Mouse (Mus musculus) kidney, postnatal 0 days (tissue): ENCODE measurements at regions not wholly inside any gene's neighbourhood (a gene's known extent, or its start where the extent isn't known, plus 50 kb on each side); places are given as distances from the start of the nearest gene placed in this dataset.
A peak's percentile ranks its signal among the peaks of the same experiment; 100 is the strongest.

ENCODE experiments used
- ATAC-seq: fragments of 200-750 bp; cut with Nextera tagmentation; replicated peaks from 2 replicates; pipeline ENCODE4 v1.8.0; 2017; ENCODE audit warnings: low read depth, moderate number of reproducible peaks, moderate TSS enrichment, moderate library complexity; ENCODE audit not compliant: low FRiP score
- DNase-seq: peaks from one replicate; pipeline ENCODE4 v3.0.0-alpha.2; 2016; ENCODE audit warnings: low spot score
- H3K27ac ChIP-seq: fragments of 300-500 bp; sonication (generic); 2 replicates; pipeline ENCODE4 v1.5.1; 2014; ENCODE audit warnings: mild to moderate bottlenecking
- H3K27me3 ChIP-seq: fragments of 300-500 bp; sonication (generic); 2 replicates; pipeline ENCODE4 v1.6.1; 2014; ENCODE audit warnings: low read length, mixed read lengths; ENCODE audit not compliant: insufficient read depth
- H3K36me3 ChIP-seq: fragments of 300-500 bp; sonication (generic); 2 replicates; pipeline ENCODE4 v1.6.1; 2014; ENCODE audit warnings: low read length, mixed read lengths; ENCODE audit not compliant: insufficient read depth
- H3K4me1 ChIP-seq: fragments of 300-500 bp; sonication (generic); replicated peaks from 2 replicates; pipeline ENCODE4 v1.6.1; 2014; ENCODE audit warnings: antibody characterized with exemption, low read length, mixed read lengths; ENCODE audit not compliant: insufficient read depth
- H3K4me2 ChIP-seq: fragments of 300-500 bp; sonication (generic); 2 replicates; pipeline ENCODE4 v1.6.1; 2014; ENCODE audit warnings: mild to moderate bottlenecking, low read length, moderate library complexity, mixed read lengths
- H3K4me3 ChIP-seq: fragments of 300-500 bp; sonication (generic); replicated peaks from 2 replicates; pipeline ENCODE4 v1.5.1; 2014; ENCODE audit warnings: low read depth, low read length
- H3K9ac ChIP-seq: fragments of 300-500 bp; sonication (generic); 2 replicates; pipeline ENCODE4 v1.6.1; 2014; ENCODE audit warnings: low read depth, low read length
- H3K9me3 ChIP-seq: fragments of 300-500 bp; sonication (generic); replicated peaks from 2 replicates; pipeline ENCODE4 v1.6.1; 2016; ENCODE audit warnings: low read length, inconsistent platforms, mixed read lengths
- CTCF ChIP-seq: IDR thresholded peaks from 2 replicates; pipeline ENCODE4 v1.5.1; 2016; ENCODE audit warnings: antibody characterized with exemption, low read depth, mild to moderate bottlenecking, moderate library complexity
- WGBS: fragments of 180-500 bp; shearing (Covaris S2); extraction: QIAGEN DNeasy Blood & Tissue Kit; methylation state at CpG from one replicate; pipeline ENCODE4 v1.1.7; 2014; 5-methylcytosine and 5-hydroxymethylcytosine counted together

GRCm38 (mm10) chr13:54315333-54315732 lies 55.8 kb upstream of the Cplx2 start:
- Histone ChIP-seq H3K27ac (no peak overlapping the region), H3K4me1 (no peaks in the 10 kb centered on the region), H3K9ac (no peak overlapping the region), H3K9me3 (no peaks in the 10 kb centered on the region), H3K27me3 (no peaks in the 10 kb centered on the region), H3K4me3 (no peak overlapping the region), H3K36me3 (no peaks in the 10 kb centered on the region), H3K4me2 (no peak overlapping the region)
- DNase-seq: no peak
- TF ChIP-seq CTCF: no peak
- 83% methylated on average over 3 of the region's 3 CpGs for WGBS
- ATAC-seq: no peak

DNA sequence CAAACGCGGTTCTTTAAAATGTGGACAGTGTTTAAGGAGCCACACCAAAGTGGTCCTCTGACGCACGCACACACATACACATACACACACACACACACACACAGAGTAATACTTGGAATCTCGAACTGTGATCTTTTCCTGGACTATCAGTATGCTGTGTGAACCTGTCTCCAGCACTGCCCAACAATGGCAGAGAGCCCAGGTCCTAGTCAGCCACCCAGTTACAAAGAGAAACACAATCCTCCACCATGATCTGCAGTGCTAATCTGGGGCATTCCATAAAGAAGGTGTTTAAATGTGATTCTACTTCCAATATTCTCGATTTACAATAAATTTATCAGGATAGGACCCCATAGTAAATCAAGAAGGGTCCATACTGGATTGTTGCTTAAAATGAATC lies 54.2 kb upstream of the Cplx2 start:
- Histone ChIP-seq H3K4me3 (no peak overlapping the region), H3K27ac (no peak overlapping the region), H3K4me2 (no peak overlapping the region), H3K9ac (no peak overlapping the region), H3K9me3 (no peaks in the 10 kb centered on the region), H3K27me3 (no peaks in the 10 kb centered on the region), H3K4me1 (no peaks in the 10 kb centered on the region), H3K36me3 (no peaks in the 10 kb centered on the region)
- ATAC-seq (no peak), DNase-seq (no peak)
- TF ChIP-seq CTCF: no peak
- 90% methylated on average over 6 of the region's 6 CpGs for WGBS

GRCm38 (mm10) chr13:54318161-54318560 lies 53.0 kb upstream of the Cplx2 start:
- Histone ChIP-seq H3K4me3 (no peak overlapping the region), H3K4me1 (no peaks in the 10 kb centered on the region), H3K27me3 (no peaks in the 10 kb centered on the region), H3K27ac (peak overlapping the region; percentile 67), H3K9ac (no peak overlapping the region), H3K36me3 (no peaks in the 10 kb centered on the region), H3K4me2 (no peak overlapping the region), H3K9me3 (no peaks in the 10 kb centered on the region)
- DNase-seq (peak; percentile 55), ATAC-seq (no peak)
- WGBS: 68% methylated on average over 4 of the region's 4 CpGs
- no peak for TF ChIP-seq CTCF

- Histone ChIP-seq H3K4me1 (no peaks in the 10 kb centered on the region), H3K4me3 (no peak overlapping the region), H3K9ac (no peak overlapping the region), H3K4me2 (no peak overlapping the region), H3K36me3 (no peaks in the 10 kb centered on the region), H3K27me3 (no peaks in the 10 kb centered on the region), H3K27ac (no peak overlapping the region), H3K9me3 (no peaks in the 10 kb centered on the region)
- ATAC-seq (no peak), DNase-seq (peak; percentile 82)
- WGBS: 63% methylated on average over 5 of the region's 5 CpGs
- TF ChIP-seq CTCF: peak; percentile 38; the same call in 1 of the 2 replicates
These were observed 52.5 kb upstream of the Cplx2 start for GRCm38 (mm10) chr13:54318601-54319000.

DNA sequence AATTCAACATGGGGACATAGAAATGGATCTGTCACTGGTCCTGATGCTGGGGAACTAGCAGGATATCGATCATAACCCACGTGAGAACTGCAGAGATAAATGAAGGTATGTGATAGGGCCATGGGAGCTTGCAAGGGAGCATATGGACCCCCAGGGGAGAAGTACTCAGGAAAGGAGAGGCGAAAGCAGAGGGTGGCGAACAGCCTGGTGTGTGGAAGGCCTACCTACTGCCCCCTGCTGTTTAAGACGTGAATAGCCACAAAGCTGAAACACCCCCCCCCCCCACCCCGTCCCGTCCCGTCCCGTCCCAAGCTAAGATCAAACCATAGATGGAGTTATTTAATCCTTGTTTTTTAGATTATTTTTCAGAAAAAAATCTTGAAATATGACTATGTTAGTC lies 50.9 kb upstream of the Cplx2 start:
- TF ChIP-seq CTCF: peak; percentile 41; the same call in 1 of the 2 replicates
- H3K4me3 ChIP-seq: no peak overlapping the region
- H3K9ac ChIP-seq: no peak overlapping the region
- no peak overlapping the region for H3K27ac ChIP-seq
- no peak overlapping the region for H3K4me2 ChIP-seq
- H3K27me3 ChIP-seq: no peaks in the 10 kb centered on the region
- peak; percentile 34 for DNase-seq
- H3K36me3 ChIP-seq: no peaks in the 10 kb centered on the region
- H3K9me3 ChIP-seq: no peaks in the 10 kb centered on the region
- no peaks in the 10 kb centered on the region for H3K4me1 ChIP-seq
- WGBS: 63% methylated on average over 9 of the region's 9 CpGs
- ATAC-seq: no peak

DNA sequence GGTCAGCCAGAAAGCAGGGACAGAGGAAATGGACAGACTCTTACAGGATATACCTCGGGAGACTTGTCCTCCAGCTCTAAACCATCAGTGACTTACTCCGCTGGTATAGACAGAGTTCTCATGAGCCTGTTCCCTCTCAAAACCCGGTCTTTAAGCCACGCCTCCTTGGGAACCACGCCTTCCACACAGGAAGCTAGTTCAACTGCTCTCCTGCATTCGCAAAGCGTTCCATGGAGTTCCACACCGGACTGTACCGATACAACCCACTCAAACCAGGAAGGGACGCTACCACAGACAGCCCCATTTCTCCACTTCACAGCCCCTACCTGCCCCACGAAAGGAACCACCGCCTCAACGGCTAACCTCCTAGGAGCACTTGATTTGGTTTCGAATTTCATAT lies 50.1 kb upstream of the Cplx2 start:
- no peaks in the 10 kb centered on the region for H3K36me3 ChIP-seq
- no peak overlapping the region for H3K27ac ChIP-seq
- WGBS: 74% methylated on average over 14 of the region's 14 CpGs
- no peak overlapping the region for H3K4me2 ChIP-seq
- no peak overlapping the region for H3K4me3 ChIP-seq
- ATAC-seq (no peak), DNase-seq (no peak)
- H3K9me3 ChIP-seq: no peaks in the 10 kb centered on the region
- no peak overlapping the region for H3K9ac ChIP-seq
- H3K27me3 ChIP-seq: no peaks in the 10 kb centered on the region
- no peak for TF ChIP-seq CTCF
- H3K4me1 ChIP-seq: no peaks in the 10 kb centered on the region
